Mouse (Mus musculus) retina, embryonic 14.5 days (tissue): Measurements from ENCODE around the gene Nmb.
A peak's percentile ranks its signal among the peaks of the same experiment; 100 is the strongest.
"Not testable (repeated sequence)": the region's sequence is repeated elsewhere in the genome, so short reads cannot be mapped to it uniquely, and the experiment has no call there.

Source experiments
- DNase-seq: peaks from one replicate; pipeline ENCODE4 v3.0.0-alpha.2; 2015; ENCODE audit warnings: low spot score

Nmb gene

GRCm38 (mm10) chr7:80904921-80905515 is at the start of gene Nmb:
Gene Nmb (minus strand): TSS chr7:80905076.
- peak; percentile 77 for DNase-seq

GRCm38 (mm10) chr7:80954251-80954650 is 49.4 kb upstream of the Nmb start:
- no peak for DNase-seq

- DNase-seq: no peak
Observed at GRCm38 (mm10) chr7:80952140-80952539, 47.3 kb upstream of the Nmb start.

GRCm38 (mm10) chr7:80951461-80951860 is 46.6 kb upstream of the Nmb start:
- DNase-seq: no peak

GRCm38 (mm10) chr7:80947445-80948350 is 42.8 kb upstream of the Nmb start, which contains the start of gene Sec11a:
Gene Sec11a (minus strand): TSS chr7:80947780.
- DNase-seq: peak; percentile 91

GRCm38 (mm10) chr7:80939808-80940207 is 34.9 kb upstream of the Nmb start:
- DNase-seq: no peak

- not testable (repeated sequence) for DNase-seq
Observed at GRCm38 (mm10) chr7:80937304-80937666, 32.4 kb upstream of the Nmb start.

- DNase-seq: not testable (repeated sequence)
Observed at GRCm38 (mm10) chr7:80936617-80937303, 31.9 kb upstream of the Nmb start.

GRCm38 (mm10) chr7:80935834-80936233 is 31.0 kb upstream of the Nmb start:
- no peak for DNase-seq

GRCm38 (mm10) chr7:80932777-80933176 is 27.9 kb upstream of the Nmb start:
- DNase-seq: no peak

- DNase-seq: no peak
Observed at GRCm38 (mm10) chr7:80931618-80932207, 26.8 kb upstream of the Nmb start.

- DNase-seq: no peak
Observed at GRCm38 (mm10) chr7:80923165-80923564, 18.3 kb upstream of the Nmb start.

GRCm38 (mm10) chr7:80919647-80920008 is 14.8 kb upstream of the Nmb start:
- no peak for DNase-seq

GRCm38 (mm10) chr7:80918982-80919646 is 14.2 kb upstream of the Nmb start:
- DNase-seq: no peak

- DNase-seq: no peak
Observed at GRCm38 (mm10) chr7:80917916-80918465, 13.1 kb upstream of the Nmb start.

GRCm38 (mm10) chr7:80912496-80912895 is 7.6 kb upstream of the Nmb start:
- DNase-seq: no peak

- DNase-seq: no peak
Observed at GRCm38 (mm10) chr7:80911053-80911452, 6.2 kb upstream of the Nmb start.

- DNase-seq: no peak
Observed at GRCm38 (mm10) chr7:80903625-80904422, 1.1 kb downstream of the Nmb start.

GRCm38 (mm10) chr7:80901541-80902274 is 3.2 kb downstream of the Nmb start:
- no peak for DNase-seq

- DNase-seq: peak; percentile 94
Observed at GRCm38 (mm10) chr7:80900944-80901501, 3.9 kb downstream of the Nmb start, which contains the start of gene Wdr73. Gene Wdr73 (minus strand): TSS chr7:80901269.
